Mouse (Mus musculus) ES-E14 (cell line): ENCODE data around the gene Baz1a.

ENCODE experiments used
- CHD2 ChIP-seq: IDR thresholded peaks from 2 replicates; pipeline ENCODE4 v1.6.1; 2014; ENCODE audit warnings: mild to moderate bottlenecking, low read depth, low read length, inconsistent platforms
- HCFC1 ChIP-seq: IDR thresholded peaks from 2 replicates; pipeline ENCODE4 v1.6.1; 2012; ENCODE audit warnings: low read length, inconsistent platforms, borderline replicate concordance; ENCODE audit not compliant: insufficient read depth
- ZC3H11A ChIP-seq: IDR thresholded peaks from 2 replicates; pipeline ENCODE4 v1.6.1; 2012; ENCODE audit warnings: low read depth, mild to moderate bottlenecking, inconsistent platforms, low read length, borderline replicate concordance

- TF ChIP-seq HCFC1 (no peak), ZC3H11A (no peak), CHD2 (no peak)
Observed at GRCm38 (mm10) chr12:54995965-54996364, 18.2 kb downstream of the Baz1a start.
